Mouse (Mus musculus) stomach, embryonic 15.5 days (tissue): ENCODE data around the gene Tcf7. TPM values are rescaled to one million over a fixed set of nuclear protein-coding genes. Genes with fewer than 3 reads are reported as not detected.

Source experiments
- ATAC-seq: fragments of 200-750 bp; cut with Nextera tagmentation; 2 replicates; pipeline ENCODE4 v1.8.0; 2017; ENCODE audit warnings: low read depth, moderate number of reproducible peaks, moderate TSS enrichment; ENCODE audit not compliant: insufficient read depth, low FRiP score
- H3K27ac ChIP-seq: fragments of 300-500 bp; sonication (generic); 2 replicates; pipeline ENCODE4 v1.5.1; 2015; ENCODE audit warnings: mild to moderate bottlenecking, inconsistent platforms
- H3K27me3 ChIP-seq: fragments of 300-500 bp; sonication (generic); replicated peaks from 2 replicates; pipeline ENCODE4 v1.6.1; 2015; ENCODE audit warnings: inconsistent platforms
- H3K36me3 ChIP-seq: fragments of 300-500 bp; sonication (generic); 2 replicates; pipeline ENCODE4 v1.6.1; 2015; ENCODE audit warnings: inconsistent platforms
- H3K4me1 ChIP-seq: fragments of 300-500 bp; sonication (generic); 2 replicates; pipeline ENCODE4 v1.6.1; 2015; ENCODE audit warnings: inconsistent platforms
- H3K4me2 ChIP-seq: fragments of 300-500 bp; sonication (generic); 2 replicates; pipeline ENCODE4 v1.6.1; 2015; ENCODE audit warnings: mild to moderate bottlenecking, inconsistent platforms
- H3K4me3 ChIP-seq: fragments of 300-500 bp; sonication (generic); replicated peaks from 2 replicates; pipeline ENCODE4 v1.5.1; 2015; ENCODE audit warnings: inconsistent platforms
- H3K9ac ChIP-seq: fragments of 300-500 bp; sonication (generic); 2 replicates; pipeline ENCODE4 v1.6.1; 2015; ENCODE audit warnings: inconsistent platforms
- H3K9me3 ChIP-seq: fragments of 300-500 bp; sonication (generic); 2 replicates; pipeline ENCODE4 v1.6.1; 2016; ENCODE audit warnings: inconsistent platforms
- WGBS: fragments of 180-500 bp; shearing (Covaris S2); methylation state at CpG from one replicate; pipeline ENCODE4 v1.1.7; 2015; 5-methylcytosine and 5-hydroxymethylcytosine counted together
- polyA plus RNA-seq: library from polyadenylated mRNA; unstranded; fragments of >200 nt; fragmentation: Nextera tagmentation; extraction: Ambion mirVana; gene quantifications from 2 replicates; pipeline ENCODE4 v1.2.1, GENCODE M21; 2015

The Tcf7 gene
- polyA plus RNA-seq, 1 experiment from 2014 or later, result 7.5 TPM

GRCm38 (mm10) chr11:52273942-52274330, 8.9 kb downstream of the Tcf7 start:
- Histone ChIP-seq H3K4me2 (no peak overlapping the region), H3K9ac (no peak overlapping the region), H3K4me3 (no peak overlapping the region), H3K36me3 (no peaks in the 10 kb centered on the region), H3K4me1 (0 out of 2 replicates have a peak, but pooled peaks cover 3% of the 10 kb centered on the region), H3K9me3 (no peaks in the 10 kb centered on the region), H3K27ac (no peak overlapping the region), H3K27me3 (no peaks in the 10 kb centered on the region)
- WGBS, result 69% methylated on average over 4 of the region's 4 CpGs
- ATAC-seq, result no peak

- Histone ChIP-seq H3K4me2 (no peak overlapping the region), H3K4me1 (peaks cover 6% of the 10 kb centered on the region), H3K9ac (no peak overlapping the region), H3K27me3 (no peaks in the 10 kb centered on the region), H3K4me3 (no peak overlapping the region), H3K9me3 (no peaks in the 10 kb centered on the region), H3K36me3 (no peaks in the 10 kb centered on the region), H3K27ac (no peak overlapping the region)
- WGBS, result 59% methylated on average over 11 of the region's 11 CpGs
- no peak for ATAC-seq
Observed at GRCm38 (mm10) chr11:52273183-52273941, 9.5 kb downstream of the Tcf7 start.

DNA sequence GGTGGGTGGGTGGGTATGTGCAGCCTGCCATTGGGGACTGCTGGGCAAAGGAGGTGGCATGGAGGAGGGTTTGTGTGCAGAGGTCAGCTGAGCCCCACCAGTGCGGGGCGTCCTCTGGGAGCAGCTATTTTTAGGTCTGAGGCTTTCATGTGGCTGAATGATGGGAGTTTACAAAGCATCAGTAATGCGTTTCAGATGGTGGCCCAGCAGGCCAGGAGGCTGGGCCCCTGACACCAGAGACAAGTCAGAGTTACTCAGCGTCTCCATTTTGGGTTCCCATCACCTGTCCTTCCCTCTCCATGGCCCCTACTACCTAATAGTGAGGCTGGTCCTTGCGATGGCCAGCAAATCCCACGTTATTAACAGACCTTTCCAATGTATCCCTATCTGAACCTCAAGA, 10.2 kb downstream of the Tcf7 start:
- no peak overlapping the region for H3K4me2 ChIP-seq
- H3K27me3 ChIP-seq, result no peaks in the 10 kb centered on the region
- H3K27ac ChIP-seq, result no peak overlapping the region
- WGBS, result 67% methylated on average over 6 of the region's 6 CpGs
- no peak overlapping the region for H3K9ac ChIP-seq
- ATAC-seq, result no peak
- H3K4me3 ChIP-seq, result no peak overlapping the region
- peaks cover 12% of the 10 kb centered on the region for H3K4me1 ChIP-seq
- no peaks in the 10 kb centered on the region for H3K9me3 ChIP-seq
- no peaks in the 10 kb centered on the region for H3K36me3 ChIP-seq

DNA sequence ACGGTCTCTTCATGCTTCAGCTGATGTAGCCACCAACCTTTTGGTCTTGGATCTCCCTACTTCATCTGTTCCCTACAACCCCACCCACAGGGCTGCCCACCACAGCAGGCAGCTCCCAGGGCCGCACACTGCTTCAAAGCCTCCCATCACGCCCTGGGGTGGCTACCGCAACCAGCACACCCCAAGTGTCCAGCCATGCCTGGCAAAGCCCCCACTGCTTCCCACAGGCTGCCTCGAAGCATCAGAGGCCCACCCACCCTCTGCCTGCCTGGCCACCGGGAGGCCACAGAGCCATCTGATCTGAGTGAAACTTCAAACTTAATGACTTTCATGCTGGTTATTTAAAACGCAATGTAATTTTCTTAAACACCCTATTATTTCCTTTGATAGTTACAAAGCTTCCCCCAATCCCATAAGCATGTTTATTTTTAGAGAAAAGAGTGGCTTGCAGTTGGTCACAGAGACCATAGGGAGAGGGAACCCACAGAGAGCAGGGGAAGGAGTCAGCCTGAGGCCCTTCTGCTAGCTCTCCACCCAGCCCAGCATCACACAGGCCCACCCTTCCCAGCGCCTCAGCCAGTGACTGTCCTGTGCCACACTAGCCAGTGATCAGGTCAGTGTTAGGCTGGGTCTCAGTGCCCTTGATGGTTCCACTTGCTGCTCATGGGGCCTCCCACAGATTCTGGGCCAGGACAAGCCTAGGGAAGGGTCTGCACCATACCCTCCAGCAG, 10.9 kb downstream of the Tcf7 start:
- ATAC-seq, result no peak
- Histone ChIP-seq H3K36me3 (no peaks in the 10 kb centered on the region), H3K4me2 (no peak overlapping the region), H3K9me3 (no peaks in the 10 kb centered on the region), H3K9ac (no peak overlapping the region), H3K4me1 (peaks cover 12% of the 10 kb centered on the region), H3K4me3 (no peak overlapping the region), H3K27ac (no peak overlapping the region), H3K27me3 (no peaks in the 10 kb centered on the region)
- 80% methylated on average over 8 of the region's 8 CpGs for WGBS

- no peak for ATAC-seq
- Histone ChIP-seq H3K36me3 (no peaks in the 10 kb centered on the region), H3K9me3 (no peaks in the 10 kb centered on the region), H3K27ac (no peak overlapping the region), H3K4me1 (peaks cover 24% of the 10 kb centered on the region), H3K9ac (no peak overlapping the region), H3K27me3 (no peaks in the 10 kb centered on the region), H3K4me2 (no peak overlapping the region), H3K4me3 (no peak overlapping the region)
- WGBS, result 84% methylated on average over 6 of the region's 6 CpGs
Observed at GRCm38 (mm10) chr11:52269841-52270240, 13.0 kb downstream of the Tcf7 start.

- Histone ChIP-seq H3K4me2 (no peak overlapping the region), H3K27ac (no peak overlapping the region), H3K27me3 (no peaks in the 10 kb centered on the region), H3K36me3 (no peaks in the 10 kb centered on the region), H3K4me3 (no peak overlapping the region), H3K9ac (no peak overlapping the region), H3K9me3 (no peaks in the 10 kb centered on the region), H3K4me1 (peaks cover 24% of the 10 kb centered on the region)
- 0 out of 2 replicates have a peak, but pooled peaks have one; percentile 36 for ATAC-seq
- WGBS, result 55% methylated on average over 7 of the region's 7 CpGs
Observed at GRCm38 (mm10) chr11:52268104-52268835, 14.5 kb downstream of the Tcf7 start.

DNA sequence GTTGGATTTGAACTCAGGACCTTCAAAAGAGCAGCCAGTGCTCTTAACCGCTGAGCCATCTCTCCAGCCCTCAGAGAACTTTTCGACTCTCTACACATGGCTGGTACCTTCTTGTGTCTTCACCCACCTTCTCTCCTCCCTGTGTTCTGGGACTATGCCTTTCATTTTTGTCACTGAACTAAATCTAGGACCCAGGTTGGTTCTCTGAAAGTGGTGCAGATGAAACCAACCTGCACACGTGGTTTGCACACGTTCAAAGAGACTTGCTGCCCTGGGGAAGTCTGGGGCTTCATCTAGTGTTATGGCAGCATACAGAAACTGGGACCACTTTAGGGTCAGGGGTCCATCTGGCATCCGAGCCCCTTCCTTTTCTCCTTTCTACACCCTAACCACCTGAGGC, 15.5 kb downstream of the Tcf7 start:
- Histone ChIP-seq H3K4me2 (no peak overlapping the region), H3K9ac (no peak overlapping the region), H3K27ac (no peak overlapping the region), H3K4me3 (no peak overlapping the region), H3K27me3 (no peaks in the 10 kb centered on the region), H3K9me3 (no peaks in the 10 kb centered on the region), H3K36me3 (no peaks in the 10 kb centered on the region), H3K4me1 (peaks cover 21% of the 10 kb centered on the region)
- 81% methylated on average over 5 of the region's 5 CpGs for WGBS
- ATAC-seq, result no peak

DNA sequence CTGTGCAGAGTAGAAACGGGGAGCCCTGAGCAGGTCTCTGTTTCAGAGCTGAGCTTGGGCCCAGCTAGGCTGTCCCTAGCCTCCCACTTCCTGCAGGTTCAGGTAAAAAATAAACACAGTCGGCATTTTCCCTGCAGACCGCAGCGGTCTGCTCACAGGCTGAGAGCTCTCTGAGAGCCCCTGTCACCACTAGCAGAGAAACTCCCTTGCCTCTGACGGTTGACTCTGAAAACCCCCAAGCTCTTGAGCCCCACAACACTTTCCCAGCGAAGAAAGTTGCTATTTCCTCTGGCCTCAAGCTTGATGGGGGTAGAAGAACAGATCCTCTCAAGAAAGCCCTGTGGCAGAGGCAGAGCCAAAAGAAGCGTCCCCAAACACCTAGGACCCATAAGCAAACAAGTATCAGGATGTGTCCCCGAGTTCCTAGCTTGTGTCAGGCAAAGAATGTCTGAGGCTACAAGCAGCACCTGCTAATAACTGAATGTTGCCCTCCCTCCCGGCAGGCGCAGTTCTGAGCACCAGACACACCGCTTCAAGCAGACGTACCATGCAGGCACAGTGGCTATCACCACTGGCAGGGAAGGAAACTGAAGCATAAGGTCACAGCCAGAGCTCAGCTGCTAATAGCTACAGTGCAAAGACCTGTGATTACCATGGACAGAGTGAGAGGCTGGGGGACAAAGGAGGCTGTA, 17.1 kb downstream of the Tcf7 start:
- Histone ChIP-seq H3K9ac (no peak overlapping the region), H3K9me3 (no peaks in the 10 kb centered on the region), H3K4me2 (no peak overlapping the region), H3K4me1 (peaks cover 21% of the 10 kb centered on the region), H3K27me3 (no peaks in the 10 kb centered on the region), H3K36me3 (no peaks in the 10 kb centered on the region), H3K4me3 (no peak overlapping the region), H3K27ac (no peak overlapping the region)
- WGBS, result 42% methylated on average over 12 of the region's 12 CpGs
- ATAC-seq, result no peak

DNA sequence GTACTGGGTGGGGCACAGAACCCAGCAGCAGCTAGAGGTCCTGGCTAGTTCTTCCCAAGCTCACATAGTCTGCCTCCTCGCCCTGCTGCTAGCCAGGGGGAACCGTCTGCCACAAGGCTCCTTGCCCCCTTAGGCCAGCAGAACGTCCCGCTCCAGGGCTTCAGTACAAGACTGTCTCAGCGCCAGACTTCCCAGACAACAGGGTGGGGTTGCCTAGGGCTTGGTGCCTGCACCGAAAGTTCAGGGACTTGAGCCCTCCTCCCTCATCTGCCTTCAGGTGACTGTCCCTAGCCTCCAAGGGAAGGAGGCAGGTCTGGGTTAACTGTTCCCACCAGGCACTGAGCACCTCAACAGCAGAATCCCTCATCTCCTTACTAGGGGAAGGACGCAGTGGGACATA, 17.9 kb downstream of the Tcf7 start:
- Histone ChIP-seq H3K27ac (no peak overlapping the region), H3K9ac (no peak overlapping the region), H3K4me1 (peaks cover 21% of the 10 kb centered on the region), H3K9me3 (no peaks in the 10 kb centered on the region), H3K4me2 (no peak overlapping the region), H3K4me3 (no peak overlapping the region), H3K36me3 (no peaks in the 10 kb centered on the region), H3K27me3 (no peaks in the 10 kb centered on the region)
- WGBS, result 77% methylated on average over 7 of the region's 7 CpGs
- no peak for ATAC-seq

DNA sequence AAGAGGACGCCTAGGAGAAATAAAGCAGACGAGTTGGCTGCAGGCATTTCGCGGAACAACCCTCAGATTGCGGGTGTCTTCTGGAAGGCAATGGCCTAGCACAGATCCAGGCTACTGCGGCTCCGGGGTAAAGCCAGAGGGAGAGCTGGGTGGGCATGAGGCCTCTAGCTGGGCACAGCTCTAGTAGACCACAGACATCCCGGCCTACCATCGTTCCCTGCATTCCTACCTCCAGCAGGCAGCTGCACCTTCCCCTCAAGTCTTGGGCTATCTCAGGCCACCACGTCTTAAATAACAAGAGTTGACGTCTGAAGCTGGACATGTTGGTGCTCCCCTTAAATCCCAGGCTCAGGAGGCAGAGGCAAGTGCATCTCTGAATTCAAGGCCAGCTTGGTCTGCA, 20.5 kb downstream of the Tcf7 start:
- whole genome bisulfite sequencing, result 92% methylated on average over 11 of the region's 11 CpGs
- Histone ChIP-seq H3K9me3 (no peaks in the 10 kb centered on the region), H3K4me1 (peaks cover 11% of the 10 kb centered on the region), H3K27me3 (no peaks in the 10 kb centered on the region), H3K4me2 (no peak overlapping the region), H3K27ac (no peak overlapping the region), H3K4me3 (no peak overlapping the region), H3K36me3 (no peaks in the 10 kb centered on the region), H3K9ac (no peak overlapping the region)
- ATAC-seq, result no peak

GRCm38 (mm10) chr11:52261937-52262336, 20.9 kb downstream of the Tcf7 start:
- Histone ChIP-seq H3K27ac (no peak overlapping the region), H3K9ac (no peak overlapping the region), H3K36me3 (no peaks in the 10 kb centered on the region), H3K4me1 (peaks cover 11% of the 10 kb centered on the region), H3K4me3 (no peak overlapping the region), H3K27me3 (no peaks in the 10 kb centered on the region), H3K4me2 (no peak overlapping the region), H3K9me3 (no peaks in the 10 kb centered on the region)
- no peak for ATAC-seq
- 43% methylated on average over 5 of the region's 5 CpGs for WGBS
